Mouse (Mus musculus) myocyte (in vitro differentiated cells): ENCODE data around the gene Rnf38. TPM values are rescaled to one million over a fixed set of nuclear protein-coding genes. Genes with fewer than 3 reads are reported as not detected.
A peak's percentile ranks its signal among the peaks of the same experiment; 100 is the strongest.

Source experiments
- H3K27me3 ChIP-seq: one replicate; pipeline ENCODE4 v1.6.1; 2011; ENCODE audit not compliant: control insufficient read depth, insufficient read depth, insufficient read length
- H3K36me3 ChIP-seq: one replicate; pipeline ENCODE4 v1.6.1; 2011; ENCODE audit not compliant: control insufficient read depth, insufficient read depth
- H3K4me2 ChIP-seq: one replicate; pipeline ENCODE4 v1.6.1; 2011; ENCODE audit warnings: low read depth, control low read depth
- H3K4me3 ChIP-seq: one replicate; pipeline ENCODE4 v1.5.1; 2011; ENCODE audit warnings: mild to moderate bottlenecking, control low read depth, moderate library complexity
- H3K79me2 ChIP-seq: one replicate; pipeline ENCODE4 v1.6.1; 2011; ENCODE audit not compliant: control insufficient read depth, insufficient read depth
- H3ac ChIP-seq: one replicate; pipeline ENCODE4 v1.6.1; 2011; ENCODE audit not compliant: control insufficient read depth, insufficient read length
- CEBPB ChIP-seq: IDR thresholded peaks from 2 replicates; pipeline ENCODE4 v1.6.1; 2011; ENCODE audit warnings: mild to moderate bottlenecking, moderate library complexity; ENCODE audit not compliant: poor library complexity, insufficient read depth, severe bottlenecking
- E2F4 ChIP-seq: IDR thresholded peaks from one replicate; pipeline ENCODE4 v1.6.1; 2011; ENCODE audit warnings: mild to moderate bottlenecking, control low read depth, moderate library complexity; ENCODE audit not compliant: insufficient read depth
- MAX ChIP-seq: IDR thresholded peaks from one replicate; pipeline ENCODE4 v1.6.1; 2011; ENCODE audit warnings: low read depth, mild to moderate bottlenecking, control low read depth
- MYOD1 ChIP-seq, 3 experiments: IDR thresholded peaks; one replicate each; pipeline ENCODE4 v1.6.1; 2011; ENCODE audit warnings: control low read depth in 2 of 3, low read depth in 2 of 3, mild to moderate bottlenecking in 2 of 3, moderate library complexity in 1 of 3; ENCODE audit not compliant: insufficient read length in 2 of 3, control insufficient read depth in 1 of 3
- MYOG ChIP-seq, 3 experiments: IDR thresholded peaks; one replicate each; pipeline ENCODE4 v1.6.1; 2011; ENCODE audit warnings: control low read depth in 2 of 3, low read depth in 2 of 3, mild to moderate bottlenecking in 2 of 3; ENCODE audit not compliant: insufficient read length in 2 of 3, control insufficient read depth in 1 of 3, insufficient read depth in 1 of 3
- POLR2A ChIP-seq: IDR thresholded peaks from one replicate; pipeline ENCODE4 v1.6.1; 2011; ENCODE audit warnings: low read depth, mild to moderate bottlenecking, control low read depth, moderate library complexity; ENCODE audit not compliant: insufficient read length
- POLR2AphosphoS2 ChIP-seq: IDR thresholded peaks from one replicate; pipeline ENCODE4 v1.6.1; 2011; ENCODE audit warnings: low read depth, control low read depth; ENCODE audit not compliant: insufficient read length
- REST ChIP-seq: IDR thresholded peaks from one replicate; pipeline ENCODE4 v1.6.1; 2011; ENCODE audit warnings: mild to moderate bottlenecking, control low read depth, moderate library complexity; ENCODE audit not compliant: insufficient read depth, insufficient read length
- SRF ChIP-seq: IDR thresholded peaks from one replicate; pipeline ENCODE4 v1.6.1; 2011; ENCODE audit warnings: low read depth; ENCODE audit not compliant: control insufficient read depth, insufficient read length
- TCF12 ChIP-seq: IDR thresholded peaks from one replicate; pipeline ENCODE4 v1.6.1; 2011; ENCODE audit warnings: mild to moderate bottlenecking, control low read depth; ENCODE audit not compliant: poor library complexity, insufficient read depth, severe bottlenecking
- TCF3 ChIP-seq: IDR thresholded peaks from one replicate; pipeline ENCODE4 v1.6.1; 2011; ENCODE audit warnings: low read depth, control low read depth; ENCODE audit not compliant: insufficient read length
- USF1 ChIP-seq: IDR thresholded peaks from one replicate; pipeline ENCODE4 v1.6.1; 2011; ENCODE audit warnings: low read depth, mild to moderate bottlenecking, control low read depth, moderate library complexity
- polyA plus RNA-seq: library from polyadenylated mRNA; unstranded; fragments of >200 nt; fragmentation: generic; extraction: Trizol; gene quantifications from one replicate; pipeline ENCODE4 v1.2.1, GENCODE M21; 2012; ENCODE audit warnings: missing spikeins

The Rnf38 gene
- polyA plus RNA-seq, 1 experiment: 12.6 TPM

- no peaks in the 10 kb centered on the region for H3K36me3 ChIP-seq
- no peak for TF ChIP-seq TCF3
- TF ChIP-seq SRF: no peak
- TF ChIP-seq CEBPB: no peak
- TF ChIP-seq MYOG (IDR thresholded peaks at IDR 0.05; ENCODE audit: control insufficient read depth in 1 of 3, insufficient read depth in 1 of 3, insufficient read length in 2 of 3, low read depth in 2 of 3): no peak
- TF ChIP-seq USF1: no peak
- no peak for TF ChIP-seq E2F4
- no peak for TF ChIP-seq POLR2AphosphoS2
- TF ChIP-seq TCF12: no peak
- no peak for TF ChIP-seq POLR2A
- no peak for TF ChIP-seq MAX
- TF ChIP-seq REST: no peak
- TF ChIP-seq MYOD1 (IDR thresholded peaks at IDR 0.05; ENCODE audit: control insufficient read depth in 1 of 3, insufficient read length in 2 of 3, low read depth in 2 of 3): no peak
- no peaks in the 10 kb centered on the region for H3K27me3 ChIP-seq
- H3ac ChIP-seq: no peak overlapping the region
- no peak overlapping the region for H3K4me3 ChIP-seq
- H3K4me2 ChIP-seq: no peak overlapping the region
- H3K79me2 ChIP-seq: no peaks in the 10 kb centered on the region
These were observed 31.9 kb upstream of the Rnf38 start for GRCm38 (mm10) chr4:44265500-44265899.

DNA sequence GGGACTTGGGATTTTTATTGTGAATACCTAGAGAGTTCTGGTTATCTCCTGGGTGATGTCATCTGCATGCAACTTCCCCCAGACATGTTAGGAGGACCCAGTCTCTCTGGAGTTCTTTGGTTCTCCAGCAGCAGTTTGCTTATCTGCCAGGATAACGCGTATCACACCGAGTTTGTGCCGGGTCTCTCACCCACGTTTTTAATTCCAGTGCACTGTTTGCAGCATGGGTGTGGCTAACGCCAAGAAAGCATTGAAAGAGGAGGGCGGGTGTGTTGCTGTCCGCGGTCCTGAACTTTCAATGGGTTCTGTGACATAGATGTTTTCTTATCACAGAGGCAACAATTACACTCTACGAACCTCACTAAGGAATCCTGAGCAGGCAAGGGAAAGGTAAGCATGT, 26.7 kb upstream of the Rnf38 start:
- no peaks in the 10 kb centered on the region for H3K36me3 ChIP-seq
- no peak overlapping the region for H3ac ChIP-seq
- no peak overlapping the region for H3K4me3 ChIP-seq
- no peak overlapping the region for H3K4me2 ChIP-seq
- H3K27me3 ChIP-seq: no peaks in the 10 kb centered on the region
- H3K79me2 ChIP-seq: no peaks in the 10 kb centered on the region
- TF ChIP-seq MAX (peak; percentile 73), TCF3 (no peak), SRF (no peak), TCF12 (no peak), REST (peak; percentile 85)

DNA sequence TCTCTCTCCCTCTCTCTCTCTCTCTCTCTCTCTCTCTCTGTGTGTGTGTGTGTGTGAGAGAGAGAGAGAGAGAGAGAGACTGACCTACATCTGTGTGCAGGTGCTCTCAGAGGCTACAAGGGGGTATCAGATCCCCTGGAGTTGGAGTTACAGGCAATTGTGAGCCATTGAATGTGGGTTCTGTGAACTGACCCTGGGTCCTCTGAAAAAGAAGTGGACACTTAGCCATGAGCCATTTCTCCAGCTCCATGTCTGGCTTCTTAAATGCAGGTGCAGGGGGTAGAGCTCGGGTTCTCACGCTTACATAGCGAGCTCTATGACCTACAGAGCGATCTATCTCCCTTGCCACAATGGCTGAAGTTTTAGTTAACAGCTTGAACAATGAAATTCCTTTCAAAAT, 25.5 kb upstream of the Rnf38 start:
- TF ChIP-seq SRF (no peak), TCF12 (no peak), POLR2AphosphoS2 (no peak), CEBPB (no peak), TCF3 (no peak), MYOD1 (IDR thresholded peaks at IDR 0.05; ENCODE audit: control insufficient read depth in 1 of 3, insufficient read length in 2 of 3, low read depth in 2 of 3) (no peak), MYOG (IDR thresholded peaks at IDR 0.05; ENCODE audit: control insufficient read depth in 1 of 3, insufficient read depth in 1 of 3, insufficient read length in 2 of 3, low read depth in 2 of 3) (no peak), MAX (no peak), USF1 (no peak), REST (no peak), E2F4 (no peak), POLR2A (no peak)
- Histone ChIP-seq H3K79me2 (no peaks in the 10 kb centered on the region), H3K4me3 (no peak overlapping the region), H3ac (no peak overlapping the region), H3K27me3 (no peaks in the 10 kb centered on the region), H3K4me2 (no peak overlapping the region), H3K36me3 (no peaks in the 10 kb centered on the region)

DNA sequence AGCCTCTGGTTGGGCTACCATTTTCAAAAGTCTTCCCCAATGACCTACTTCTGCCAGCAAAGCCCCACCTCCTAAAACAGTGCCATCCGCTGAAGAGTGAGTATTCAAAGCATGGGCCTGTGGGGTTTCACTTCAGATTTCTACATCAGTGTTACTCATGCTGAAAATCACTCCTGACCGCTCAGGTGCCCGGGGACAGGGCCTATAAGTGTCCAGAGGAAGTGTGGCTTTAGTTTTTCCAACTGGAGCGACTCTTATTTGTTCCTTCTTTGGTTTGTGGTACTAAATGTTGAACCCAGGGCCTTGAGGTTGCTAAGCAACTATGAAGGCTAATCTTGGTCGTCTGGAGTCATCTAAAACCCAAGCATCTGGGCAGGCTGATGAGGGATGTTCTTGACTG, 21.0 kb upstream of the Rnf38 start:
- no peak overlapping the region for H3K4me2 ChIP-seq
- peaks cover 6% of the 10 kb centered on the region for H3K27me3 ChIP-seq
- no peak overlapping the region for H3K4me3 ChIP-seq
- no peak for TF ChIP-seq CEBPB
- TF ChIP-seq MYOD1 (IDR thresholded peaks at IDR 0.05; ENCODE audit: control insufficient read depth in 1 of 3, insufficient read length in 2 of 3, low read depth in 2 of 3): no peak
- TF ChIP-seq REST: no peak
- TF ChIP-seq SRF: no peak
- TF ChIP-seq TCF12: no peak
- no peak for TF ChIP-seq POLR2AphosphoS2
- no peak for TF ChIP-seq MYOG (IDR thresholded peaks at IDR 0.05; ENCODE audit: control insufficient read depth in 1 of 3, insufficient read depth in 1 of 3, insufficient read length in 2 of 3, low read depth in 2 of 3)
- TF ChIP-seq E2F4: no peak
- TF ChIP-seq USF1: no peak
- TF ChIP-seq TCF3: no peak
- TF ChIP-seq POLR2A: no peak
- no peak for TF ChIP-seq MAX
- H3ac ChIP-seq: no peak overlapping the region
- no peaks in the 10 kb centered on the region for H3K79me2 ChIP-seq
- H3K36me3 ChIP-seq: no peaks in the 10 kb centered on the region

GRCm38 (mm10) chr4:44253191-44253590, 19.6 kb upstream of the Rnf38 start:
- H3ac ChIP-seq: no peak overlapping the region
- no peak overlapping the region for H3K4me2 ChIP-seq
- peaks cover 15% of the 10 kb centered on the region for H3K27me3 ChIP-seq
- no peaks in the 10 kb centered on the region for H3K79me2 ChIP-seq
- no peaks in the 10 kb centered on the region for H3K36me3 ChIP-seq
- TF ChIP-seq USF1 (no peak), MYOD1 (IDR thresholded peaks at IDR 0.05; ENCODE audit: control insufficient read depth in 1 of 3, insufficient read length in 2 of 3, low read depth in 2 of 3) (no peak), TCF3 (no peak), TCF12 (no peak), POLR2A (no peak), CEBPB (no peak), MYOG (IDR thresholded peaks at IDR 0.05; ENCODE audit: control insufficient read depth in 1 of 3, insufficient read depth in 1 of 3, insufficient read length in 2 of 3, low read depth in 2 of 3) (no peak), E2F4 (no peak), MAX (no peak), REST (no peak), POLR2AphosphoS2 (no peak), SRF (no peak)
- no peak overlapping the region for H3K4me3 ChIP-seq
